Mouse (Mus musculus): ENCODE measurements around the gene Cops9.

Cops9 gene

GRCm38 (mm10) chr1:92641514-92642272 lies at the start of gene Cops9:
Cops9 (minus strand) TSS chr1:92641985.
- peak; percentile 91 for DNase-seq

- no peak for DNase-seq
Measured at GRCm38 (mm10) chr1:92691166-92691844, 49.5 kb upstream of the Cops9 start.

GRCm38 (mm10) chr1:92686994-92687393 lies 45.2 kb upstream of the Cops9 start:
- no peak for DNase-seq

GRCm38 (mm10) chr1:92683151-92683550 lies 41.4 kb upstream of the Cops9 start:
- no peak for DNase-seq

GRCm38 (mm10) chr1:92680668-92681603 lies 39.2 kb upstream of the Cops9 start:
- no peak for DNase-seq

- no peak for DNase-seq
Measured at GRCm38 (mm10) chr1:92678757-92679156, 37.0 kb upstream of the Cops9 start.

- no peak for DNase-seq
Measured at GRCm38 (mm10) chr1:92676676-92676975, 34.8 kb upstream of the Cops9 start.

- peak; percentile 14 for DNase-seq
Measured at GRCm38 (mm10) chr1:92675932-92676675, 34.3 kb upstream of the Cops9 start.

- DNase-seq: peak; percentile 28
Measured at GRCm38 (mm10) chr1:92673258-92673782, 31.5 kb upstream of the Cops9 start.

GRCm38 (mm10) chr1:92671326-92671725 lies 29.5 kb upstream of the Cops9 start:
- DNase-seq: no peak

- no peak for DNase-seq
Measured at GRCm38 (mm10) chr1:92669430-92669829, 27.6 kb upstream of the Cops9 start.

- DNase-seq: no peak
Measured at GRCm38 (mm10) chr1:92667106-92667505, 25.3 kb upstream of the Cops9 start.

- DNase-seq: no peak
Measured at GRCm38 (mm10) chr1:92659392-92659791, 17.6 kb upstream of the Cops9 start.

GRCm38 (mm10) chr1:92657025-92657820 lies 15.4 kb upstream of the Cops9 start:
- no peak for DNase-seq

GRCm38 (mm10) chr1:92654676-92655075 lies 12.9 kb upstream of the Cops9 start:
- no peak for DNase-seq

- no peak for DNase-seq
Measured at GRCm38 (mm10) chr1:92653179-92653578, 11.4 kb upstream of the Cops9 start.

- DNase-seq: no peak
Measured at GRCm38 (mm10) chr1:92651467-92651866, 9.7 kb upstream of the Cops9 start.

GRCm38 (mm10) chr1:92648673-92649072 lies 6.9 kb upstream of the Cops9 start, which contains the start of gene Otos:
Otos (minus strand) TSS chr1:92648841.
- DNase-seq: peak; percentile 73

- DNase-seq: no peak
Measured at GRCm38 (mm10) chr1:92648197-92648596, 6.4 kb upstream of the Cops9 start.

- DNase-seq: peak; percentile 74
Measured at GRCm38 (mm10) chr1:92647752-92648151, 6.0 kb upstream of the Cops9 start.

GRCm38 (mm10) chr1:92647026-92647425 lies 5.2 kb upstream of the Cops9 start:
- DNase-seq: no peak

All from lung, postnatal 14 days (tissue).